Mouse (Mus musculus) kidney, adult 9 months (tissue): ENCODE data around the gene Tsn.
A peak's percentile ranks its signal among the peaks of the same experiment; 100 is the strongest.

ENCODE experiments used
- DNase-seq: peaks from one replicate; pipeline ENCODE4 v3.0.0; 2022

Tsn gene

DNA sequence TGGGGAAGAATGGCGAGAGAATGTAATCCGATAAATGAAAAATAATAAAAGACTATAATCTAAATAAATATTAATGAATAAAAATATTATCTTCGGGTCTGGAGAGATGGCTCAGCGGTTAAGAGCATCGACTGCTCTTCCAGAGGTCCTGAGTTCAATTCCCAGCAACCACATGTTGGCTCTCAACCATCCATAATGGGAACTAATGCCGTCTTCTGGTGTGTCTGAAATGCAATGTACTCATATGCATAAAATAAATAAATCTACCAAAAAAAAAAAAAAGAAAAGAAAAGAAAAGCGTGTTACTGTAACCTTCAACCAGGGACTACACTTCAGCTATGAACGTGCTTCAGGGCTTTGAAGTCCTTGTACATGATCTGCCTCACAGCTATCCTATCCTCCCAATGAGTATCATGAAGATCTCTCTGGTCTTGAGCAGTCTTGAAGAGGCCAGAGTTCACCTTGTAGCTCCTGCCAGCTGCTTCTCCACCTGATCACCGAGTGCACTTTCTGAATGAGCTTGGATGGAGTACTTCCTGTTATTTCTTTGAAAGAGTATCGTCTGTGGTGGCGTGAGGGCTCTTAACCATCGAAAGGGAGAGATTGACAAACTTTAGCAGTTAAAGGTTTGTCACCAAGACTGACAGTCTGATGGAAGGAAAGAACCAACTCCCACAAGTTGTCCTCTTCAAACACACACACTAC is at the start of gene Tsn:
TSS of gene Tsn (minus strand) at position 118 of the 705 bp plus-strand sequence.
- no peak for DNase-seq

DNA sequence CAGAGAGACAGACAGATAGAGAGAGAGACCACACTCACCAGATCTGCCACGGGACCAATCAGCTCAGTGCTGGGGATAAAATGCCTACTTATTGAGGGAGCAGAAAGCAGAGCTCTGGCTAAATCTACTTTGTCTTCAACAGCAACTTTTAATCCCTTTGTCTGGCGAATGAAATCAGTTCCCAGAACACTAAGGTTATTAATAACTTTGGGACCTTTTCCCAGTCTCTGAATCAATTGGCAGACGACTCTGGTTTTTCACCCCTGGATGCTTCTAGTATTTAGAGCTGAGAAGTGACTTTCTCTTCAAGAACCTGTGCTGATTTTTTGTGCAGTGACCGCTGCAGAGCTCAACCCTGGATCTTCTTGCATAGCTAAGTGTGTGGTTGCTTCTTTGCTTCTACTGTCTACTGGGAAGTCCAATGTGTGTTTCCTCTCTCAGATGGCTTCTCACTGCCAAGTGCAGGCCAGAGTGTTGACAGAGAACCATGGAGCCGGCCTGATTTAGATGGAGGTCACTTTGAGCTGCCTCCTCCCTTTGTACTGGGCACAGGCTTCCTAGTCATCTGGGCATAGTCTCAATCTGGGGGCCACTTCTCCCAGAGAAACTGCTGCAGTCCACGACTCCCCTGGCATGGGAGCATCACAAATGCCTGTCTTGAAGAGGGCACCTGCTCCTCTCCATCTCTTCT is 47.7 kb upstream of the Tsn start:
- DNase-seq: no peak

DNA sequence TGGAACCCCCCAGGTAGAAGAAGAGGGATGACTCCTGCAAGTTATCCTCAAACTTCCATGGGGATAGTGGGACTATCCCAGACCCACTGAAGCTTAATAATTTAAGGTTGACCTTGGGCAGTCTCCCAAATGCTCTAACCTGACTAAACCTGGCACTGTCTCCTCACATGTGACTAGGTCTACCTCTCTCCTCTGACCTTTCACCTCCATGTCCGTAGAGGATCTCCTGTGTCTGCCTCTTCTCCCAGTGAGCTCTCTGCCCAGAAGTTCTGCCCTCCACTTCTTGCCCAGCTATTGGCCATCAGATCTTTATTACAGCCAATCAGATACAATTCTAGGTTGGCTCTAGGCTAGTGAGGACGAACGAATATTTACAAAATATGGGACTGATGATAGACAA is 38.4 kb upstream of the Tsn start:
- DNase-seq: no peak

DNA sequence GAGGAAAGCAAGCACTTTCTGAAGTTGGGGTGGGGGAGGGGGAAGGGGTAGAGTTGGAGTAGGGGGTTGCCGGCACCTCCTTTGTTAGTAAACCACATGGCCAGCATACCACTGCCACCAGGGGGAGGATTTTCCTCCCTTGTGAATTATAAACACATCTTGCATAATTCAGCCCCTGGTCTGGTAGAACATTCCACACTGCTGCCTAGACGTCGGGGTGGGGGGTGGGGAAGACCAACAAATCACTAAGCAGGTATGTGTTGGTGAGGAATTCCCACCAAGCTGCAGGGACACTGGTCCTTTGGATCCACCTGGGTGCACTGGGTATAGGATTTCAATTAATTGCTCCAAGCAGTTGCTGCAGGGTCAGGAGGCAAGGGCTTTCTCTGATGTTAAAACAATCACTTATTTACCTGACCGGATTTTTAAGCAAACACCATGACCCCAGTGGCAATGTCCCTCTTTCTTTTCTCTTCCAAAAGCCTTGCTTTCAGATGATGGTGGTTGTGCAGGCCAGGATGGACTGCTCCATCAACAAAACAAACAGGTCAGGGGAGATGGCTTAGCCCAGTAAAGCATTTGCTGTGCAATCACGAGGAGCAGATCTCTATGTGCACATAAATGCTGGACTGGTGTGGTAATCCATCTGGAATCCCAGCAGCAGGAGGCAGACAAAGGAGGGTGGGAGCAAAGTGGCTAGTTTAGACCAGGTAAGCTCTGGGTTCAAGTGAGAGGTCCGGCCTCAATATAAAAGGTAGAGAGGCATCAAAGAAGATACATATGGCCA is 32.3 kb upstream of the Tsn start:
- peak; percentile 38 for DNase-seq

DNA sequence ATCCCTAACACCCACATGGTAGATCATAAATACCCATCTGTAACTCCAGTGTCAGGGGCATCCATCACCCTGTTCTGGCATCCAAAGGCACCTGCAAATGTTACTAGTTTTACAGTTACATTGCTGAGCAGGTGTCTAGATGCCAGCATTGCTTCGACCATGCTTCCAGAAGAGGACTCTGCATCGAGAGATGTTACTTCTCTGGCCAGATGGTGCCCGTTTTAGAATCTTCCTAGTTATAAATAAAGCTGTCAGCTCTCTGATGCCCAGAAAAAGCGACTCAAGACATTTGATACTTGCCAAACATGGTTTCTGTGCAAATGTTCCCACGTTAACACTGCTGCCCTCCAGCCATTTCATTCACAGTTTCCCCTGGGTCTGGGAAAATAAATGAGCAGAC is 26.4 kb upstream of the Tsn start:
- no peak for DNase-seq

DNA sequence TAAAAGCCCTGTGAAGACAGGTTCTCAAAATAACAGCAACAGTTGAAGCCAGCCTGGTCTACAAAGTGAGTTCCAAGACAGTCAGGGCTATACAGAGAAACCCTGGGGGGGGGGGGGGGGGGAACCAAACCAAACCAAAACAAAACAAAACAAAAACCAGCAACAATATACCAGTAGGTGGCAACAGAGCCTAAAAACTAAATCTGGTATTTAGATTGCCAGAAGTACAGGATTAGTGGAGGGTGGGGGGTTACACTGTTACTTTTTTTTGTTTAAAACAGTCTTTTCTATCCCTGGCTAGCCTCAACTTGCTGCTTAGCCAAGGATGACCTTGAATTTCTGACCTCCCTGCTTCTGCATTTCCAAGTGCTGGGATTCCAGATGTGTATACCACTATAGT is 24.3 kb upstream of the Tsn start:
- peak; percentile 15 for DNase-seq

GRCm38 (mm10) chr1:118334749-118335713 is 23.5 kb upstream of the Tsn start:
- DNase-seq: no peak

- peak; percentile 95 for DNase-seq
These were observed 10.2 kb upstream of the Tsn start, which contains the start of gene Nifk for GRCm38 (mm10) chr1:118321661-118322201. Nifk (plus strand) TSS chr1:118321839.

DNA sequence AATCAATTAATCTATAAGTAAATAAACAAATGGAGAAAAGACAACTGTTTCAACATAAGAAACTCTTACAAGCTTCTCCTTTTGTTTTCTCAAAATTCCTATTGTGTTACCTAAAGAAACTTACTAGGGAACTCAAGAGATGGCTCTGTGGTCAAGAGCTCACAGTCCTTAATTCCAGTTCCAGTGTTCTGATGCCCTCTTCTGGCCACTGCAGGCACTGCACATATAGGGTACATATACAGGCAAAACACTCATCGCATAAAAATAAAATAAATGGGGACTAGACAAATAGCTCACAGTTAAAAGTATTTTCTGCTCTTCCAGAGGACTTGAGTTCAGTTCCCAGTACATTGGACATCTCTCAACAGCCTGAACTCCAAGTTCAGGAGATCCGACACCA is 9.2 kb upstream of the Tsn start:
- peak; percentile 51 for DNase-seq

GRCm38 (mm10) chr1:118310780-118311621 is 538 bp downstream of the Tsn start:
- peak; percentile 90 for DNase-seq

- no peak for DNase-seq
These were observed 13.8 kb downstream of the Tsn start for GRCm38 (mm10) chr1:118297719-118298118.

GRCm38 (mm10) chr1:118296673-118297072 is 14.9 kb downstream of the Tsn start:
- DNase-seq: no peak

GRCm38 (mm10) chr1:118294826-118295225 is 16.7 kb downstream of the Tsn start:
- DNase-seq: no peak

- DNase-seq: no peak
These were observed 17.3 kb downstream of the Tsn start for GRCm38 (mm10) chr1:118294192-118294591.

DNA sequence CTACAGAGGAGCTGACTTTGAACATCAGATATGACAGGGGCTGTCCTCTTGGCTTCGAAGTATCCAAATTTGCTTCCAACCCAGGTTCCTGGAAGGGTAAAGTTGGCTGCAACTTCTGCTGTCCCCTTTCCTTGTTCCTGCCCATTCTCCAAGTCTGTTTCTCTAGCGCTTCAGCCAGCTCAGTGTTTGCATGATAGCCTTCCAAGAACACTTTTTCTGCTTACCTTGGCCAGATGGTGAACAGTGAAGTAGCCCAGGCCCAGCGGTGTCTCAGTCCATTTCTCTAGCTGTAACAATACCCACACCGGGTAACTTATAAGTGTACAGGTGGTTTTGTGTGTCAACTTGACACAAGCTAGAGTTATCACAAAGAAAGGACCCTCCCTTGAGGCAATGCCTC is 19.2 kb downstream of the Tsn start:
- no peak for DNase-seq

- peak; percentile 27 for DNase-seq
These were observed 36.4 kb downstream of the Tsn start for GRCm38 (mm10) chr1:118275139-118275538.

DNA sequence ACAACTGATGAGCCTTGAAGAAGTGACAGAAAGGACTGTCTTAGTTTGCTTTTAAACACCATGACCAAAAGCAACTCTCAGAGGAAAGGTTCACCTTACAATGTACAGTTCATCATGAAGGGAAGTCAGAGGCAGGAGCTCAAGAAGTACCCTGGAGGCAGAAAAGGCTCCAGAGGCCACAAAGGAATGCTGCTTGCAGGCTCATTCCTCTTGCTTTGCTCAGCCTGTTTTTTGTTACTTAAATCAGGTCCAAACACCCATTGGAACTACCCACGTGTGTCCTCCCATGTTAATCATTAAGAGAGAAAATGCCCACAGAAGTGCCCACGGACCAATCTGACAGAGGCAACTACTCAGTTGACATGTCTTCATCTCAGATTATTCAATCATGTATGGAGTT is 59.6 kb downstream of the Tsn start:
- no peak for DNase-seq
